Mouse (Mus musculus): ENCODE data around the gene Ptch2.

DNA sequence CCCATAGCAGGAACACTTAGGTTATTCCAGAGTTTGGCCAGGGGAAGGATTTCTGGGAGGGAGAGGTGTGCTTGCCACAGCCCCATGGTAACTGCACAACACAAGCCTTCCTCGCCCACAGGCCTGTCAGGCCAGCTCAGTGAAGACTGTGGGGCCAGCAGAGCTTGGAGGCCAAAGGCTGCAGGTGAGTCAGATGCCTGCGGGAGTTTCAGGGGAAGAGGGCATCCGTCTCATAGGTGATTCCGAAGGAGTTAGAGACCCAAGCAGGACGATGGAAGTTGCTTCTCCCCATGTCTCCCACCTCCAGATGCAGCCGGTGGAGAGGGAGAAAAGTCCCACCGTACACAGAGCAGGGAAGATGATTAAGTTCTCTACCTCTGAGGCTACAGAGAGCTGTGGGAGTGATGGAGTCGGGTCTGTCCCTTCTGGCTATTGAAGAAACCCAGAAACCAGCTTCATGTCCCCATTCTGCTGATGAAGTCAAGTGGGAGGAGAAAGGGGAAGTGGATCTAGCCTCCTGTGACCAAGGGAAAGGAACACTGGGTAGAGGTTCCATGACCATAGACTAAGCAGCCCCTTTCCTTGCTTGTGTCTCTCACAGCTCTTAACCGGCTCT lies 30.9 kb downstream of the Ptch2 start, which contains the start of gene Tctex1d4:
- TF ChIP-seq TAL1 (IDR thresholded peaks at IDR 0.05; ENCODE audit: low read length) (no peak), GATA1 (IDR thresholded peaks at IDR 0.05; ENCODE audit: low read length) (no peak)

Measured in erythroblast, embryonic 14.5 days (primary cell).